Mouse (Mus musculus) liver, embryonic 14.5 days (tissue): ENCODE measurements at regions not wholly inside any gene's neighbourhood (a gene's known extent, or its start where the extent isn't known, plus 50 kb on each side); places are given as distances from the start of the nearest gene placed in this dataset.

Experiments
- CTCF ChIP-seq: IDR thresholded peaks from 2 replicates; pipeline ENCODE4 v1.5.1; 2016; ENCODE audit warnings: antibody characterized with exemption, low read depth, control low read depth
- EP300 ChIP-seq: IDR thresholded peaks from 2 replicates; pipeline ENCODE4 v1.6.1; 2016; ENCODE audit warnings: antibody characterized with exemption, low read depth

DNA sequence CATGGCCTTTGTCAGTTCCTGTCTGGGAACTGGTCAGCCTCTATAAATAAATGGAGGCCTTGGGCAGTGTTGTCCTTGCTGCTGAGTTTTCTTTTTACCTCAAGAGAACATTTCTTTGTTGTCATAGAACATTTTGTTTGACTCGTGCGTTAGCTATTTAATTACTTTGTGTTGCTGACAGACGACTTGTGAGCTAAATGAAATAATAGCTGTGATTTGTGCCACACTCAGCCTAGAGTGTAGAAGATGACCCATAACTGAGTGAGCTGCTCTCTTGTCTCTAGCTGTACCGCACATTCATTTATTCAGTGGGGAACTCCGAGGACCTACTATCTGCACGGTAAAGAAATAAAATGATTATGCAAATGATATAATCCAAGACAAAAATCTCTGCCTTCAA, 263.1 kb upstream of the Atp2b1 start:
- TF ChIP-seq CTCF (no peak), EP300 (no peak)
